Mouse (Mus musculus) midbrain, embryonic 16.5 days (tissue): ENCODE measurements around the gene Cradd. TPM values are rescaled to one million over a fixed set of nuclear protein-coding genes. Genes with fewer than 3 reads are reported as not detected.

ENCODE experiments used
- ATAC-seq: fragments of 200-750 bp; cut with Nextera tagmentation; 2 replicates; pipeline ENCODE4 v1.8.0; 2017; ENCODE audit warnings: moderate TSS enrichment
- H3K27ac ChIP-seq: fragments of 300-500 bp; sonication (generic); 2 replicates; pipeline ENCODE4 v1.5.1; 2014; ENCODE audit warnings: mild to moderate bottlenecking, low read length, mixed read lengths
- H3K27me3 ChIP-seq: fragments of 300-500 bp; sonication (generic); 2 replicates; pipeline ENCODE4 v1.6.1; 2014; ENCODE audit warnings: low read depth, low read length, mixed read lengths; ENCODE audit not compliant: control insufficient read depth, insufficient read depth
- H3K36me3 ChIP-seq: fragments of 300-500 bp; sonication (generic); 2 replicates; pipeline ENCODE4 v1.6.1; 2014; ENCODE audit warnings: mild to moderate bottlenecking, low read length, moderate library complexity, mixed read lengths; ENCODE audit not compliant: control insufficient read depth, insufficient read depth
- H3K4me1 ChIP-seq: fragments of 300-500 bp; sonication (generic); 2 replicates; pipeline ENCODE4 v1.6.1; 2014; ENCODE audit warnings: mild to moderate bottlenecking, low read length, mixed read lengths; ENCODE audit not compliant: control insufficient read depth, insufficient read depth
- H3K4me2 ChIP-seq: fragments of 300-500 bp; sonication (generic); 2 replicates; pipeline ENCODE4 v1.6.1; 2014; ENCODE audit warnings: mild to moderate bottlenecking, low read length, mixed read lengths
- H3K4me3 ChIP-seq: fragments of 300-500 bp; sonication (generic); 2 replicates; pipeline ENCODE4 v1.5.1; 2014; ENCODE audit warnings: low read depth, mild to moderate bottlenecking, low read length, moderate library complexity, mixed read lengths
- H3K9ac ChIP-seq: fragments of 300-500 bp; sonication (generic); 2 replicates; pipeline ENCODE4 v1.6.1; 2014; ENCODE audit warnings: low read depth, low read length, mixed read lengths
- H3K9me3 ChIP-seq: fragments of 300-500 bp; sonication (generic); replicated peaks from 2 replicates; pipeline ENCODE4 v1.6.1; 2014; ENCODE audit warnings: mild to moderate bottlenecking, low read length, mixed read lengths; ENCODE audit not compliant: control insufficient read depth, poor library complexity, severe bottlenecking
- WGBS: fragments of 180-500 bp; shearing (Covaris S2); extraction: QIAGEN DNeasy Blood & Tissue Kit; methylation state at CpG from one replicate; pipeline ENCODE4 v1.1.7; 2014; 5-methylcytosine and 5-hydroxymethylcytosine counted together
- polyA plus RNA-seq: library from polyadenylated mRNA; unstranded; fragments of >200 nt; fragmentation: Nextera tagmentation; extraction: Ambion mirVana; gene quantifications from 2 replicates; pipeline ENCODE4 v1.2.1, GENCODE M21; 2015

Gene Cradd
- polyA plus RNA-seq, 1 experiment from 2014 or later, result 11.1 TPM

DNA sequence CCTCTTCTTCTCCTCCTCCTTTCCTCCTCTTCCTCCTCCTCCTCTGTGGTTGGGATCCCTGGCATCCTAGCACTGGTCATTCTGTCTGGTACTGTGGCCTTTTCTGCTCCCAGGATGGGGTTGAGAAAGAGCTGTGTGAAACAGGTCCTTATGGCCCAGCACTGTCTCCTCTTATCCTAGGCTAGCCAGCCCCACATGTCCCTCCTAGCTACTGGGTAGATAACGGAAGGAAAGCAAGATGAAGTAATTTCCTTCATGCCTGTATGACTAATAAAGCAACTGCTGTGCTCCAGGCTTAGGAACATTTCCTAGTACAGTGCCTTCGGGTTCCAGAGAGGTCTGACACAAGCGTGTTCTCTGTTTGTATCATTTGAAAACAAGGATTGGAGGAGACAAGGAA lies 132.1 kb downstream of the Cradd start:
- 83% methylated on average over 3 of the region's 3 CpGs for WGBS
- H3K4me3 ChIP-seq, result no peak overlapping the region
- no peak overlapping the region for H3K9ac ChIP-seq
- H3K27me3 ChIP-seq, result no peaks in the 10 kb centered on the region
- ATAC-seq, result no peak
- H3K27ac ChIP-seq, result no peak overlapping the region
- no peaks in the 10 kb centered on the region for H3K36me3 ChIP-seq
- H3K4me2 ChIP-seq, result no peak overlapping the region
- H3K4me1 ChIP-seq, result 0 out of 2 replicates have a peak, but pooled peaks cover 5% of the 10 kb centered on the region
- no peaks in the 10 kb centered on the region for H3K9me3 ChIP-seq

GRCm38 (mm10) chr10:95191151-95191655 lies 132.7 kb downstream of the Cradd start:
- Histone ChIP-seq H3K4me1 (0 out of 2 replicates have a peak, but pooled peaks cover 5% of the 10 kb centered on the region), H3K27me3 (no peaks in the 10 kb centered on the region), H3K36me3 (no peaks in the 10 kb centered on the region), H3K4me2 (no peak overlapping the region), H3K4me3 (no peak overlapping the region), H3K27ac (no peak overlapping the region), H3K9me3 (no peaks in the 10 kb centered on the region), H3K9ac (no peak overlapping the region)
- 90% methylated on average over 9 of the region's 9 CpGs for WGBS
- no peak for ATAC-seq

- H3K4me1 ChIP-seq, result 0 out of 2 replicates have a peak, but pooled peaks cover 5% of the 10 kb centered on the region
- H3K9me3 ChIP-seq, result 0 out of 2 replicates have a peak, but pooled peaks cover 6% of the 10 kb centered on the region
- no peaks in the 10 kb centered on the region for H3K36me3 ChIP-seq
- H3K4me3 ChIP-seq, result no peak overlapping the region
- no peak overlapping the region for H3K9ac ChIP-seq
- H3K27me3 ChIP-seq, result no peaks in the 10 kb centered on the region
- H3K4me2 ChIP-seq, result no peak overlapping the region
- H3K27ac ChIP-seq, result no peak overlapping the region
- WGBS, result 76% methylated on average over 16 of the region's 16 CpGs
- ATAC-seq, result no peak
Observed at GRCm38 (mm10) chr10:95189550-95190211, 134.3 kb downstream of the Cradd start.

DNA sequence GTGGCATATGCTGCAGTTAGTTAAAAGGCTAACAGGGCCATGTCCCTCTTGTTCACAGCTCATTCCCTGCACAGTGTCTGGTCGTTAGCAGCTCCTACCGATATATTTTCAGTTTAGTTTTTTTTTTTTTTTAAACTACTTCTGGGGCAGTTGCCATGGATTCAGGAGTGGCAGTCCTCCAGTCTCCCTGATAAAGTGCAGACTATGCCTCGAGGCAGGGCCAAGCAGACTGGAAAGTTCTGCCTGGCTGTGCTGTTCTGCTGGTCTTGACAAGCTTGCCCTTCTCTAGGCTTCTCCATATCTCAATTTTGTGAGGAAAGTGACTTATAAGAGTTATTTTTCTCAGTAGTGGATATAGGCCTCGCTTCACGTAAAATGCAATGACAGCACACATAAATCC lies 139.7 kb downstream of the Cradd start:
- Histone ChIP-seq H3K36me3 (no peaks in the 10 kb centered on the region), H3K27ac (no peak overlapping the region), H3K27me3 (no peaks in the 10 kb centered on the region), H3K9ac (no peak overlapping the region), H3K4me1 (no peaks in the 10 kb centered on the region), H3K4me2 (no peak overlapping the region), H3K4me3 (no peak overlapping the region), H3K9me3 (0 out of 2 replicates have a peak, but pooled peaks cover 6% of the 10 kb centered on the region)
- ATAC-seq, result peak; percentile 17; the same call in 1 of the 2 replicates
- 77% methylated on average over 5 of the region's 5 CpGs for WGBS

DNA sequence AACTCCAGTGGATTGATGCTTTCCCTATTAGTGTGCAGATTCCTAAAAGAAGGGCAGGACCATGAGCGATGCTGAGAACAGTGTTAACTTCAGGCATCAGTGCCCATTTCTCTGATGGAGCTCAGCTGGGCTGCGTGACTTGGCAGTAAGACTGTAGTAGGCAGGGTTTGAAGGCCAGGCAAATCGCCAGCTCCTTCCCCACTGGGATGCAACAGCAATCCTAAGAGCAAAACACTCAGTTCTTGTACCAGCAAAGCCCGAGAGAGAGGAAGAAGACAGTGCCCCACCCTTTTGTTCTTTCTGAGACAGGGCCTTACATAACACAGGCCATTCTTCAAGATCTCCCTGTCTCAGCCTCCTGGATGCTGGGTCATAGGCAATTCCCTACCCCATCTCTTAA lies 140.9 kb downstream of the Cradd start:
- no peak overlapping the region for H3K4me2 ChIP-seq
- H3K9me3 ChIP-seq, result 0 out of 2 replicates have a peak, but pooled peaks cover 6% of the 10 kb centered on the region
- H3K36me3 ChIP-seq, result no peaks in the 10 kb centered on the region
- no peaks in the 10 kb centered on the region for H3K27me3 ChIP-seq
- H3K4me3 ChIP-seq, result no peak overlapping the region
- H3K9ac ChIP-seq, result no peak overlapping the region
- no peak for ATAC-seq
- no peak overlapping the region for H3K27ac ChIP-seq
- no peaks in the 10 kb centered on the region for H3K4me1 ChIP-seq
- WGBS, result 53% methylated on average over 4 of the region's 4 CpGs

DNA sequence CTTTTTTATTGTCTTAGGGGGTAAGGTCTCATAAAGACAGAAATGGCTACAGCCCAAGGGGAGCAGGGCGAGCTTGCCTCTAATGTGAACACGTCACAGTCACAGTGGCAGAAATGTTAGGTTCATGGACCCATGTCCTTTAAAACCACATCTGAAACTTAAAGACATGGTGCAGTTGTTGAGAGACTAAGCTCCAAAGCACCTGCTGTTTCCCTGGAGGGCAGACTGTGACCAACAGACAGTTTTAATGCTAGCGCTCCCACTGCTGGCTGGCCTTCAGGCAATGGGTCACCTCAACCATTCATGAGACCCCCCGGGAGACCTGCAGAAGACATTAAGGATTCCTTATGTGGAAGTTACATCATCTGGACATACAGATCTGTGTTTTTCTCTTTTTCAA lies 141.5 kb downstream of the Cradd start:
- H3K4me2 ChIP-seq, result no peak overlapping the region
- no peaks in the 10 kb centered on the region for H3K4me1 ChIP-seq
- no peak for ATAC-seq
- no peaks in the 10 kb centered on the region for H3K36me3 ChIP-seq
- H3K9me3 ChIP-seq, result 0 out of 2 replicates have a peak, but pooled peaks cover 6% of the 10 kb centered on the region
- 90% methylated on average over 4 of the region's 4 CpGs for WGBS
- no peak overlapping the region for H3K9ac ChIP-seq
- no peak overlapping the region for H3K27ac ChIP-seq
- H3K27me3 ChIP-seq, result no peaks in the 10 kb centered on the region
- H3K4me3 ChIP-seq, result no peak overlapping the region

- Histone ChIP-seq H3K9ac (no peak overlapping the region), H3K27me3 (no peaks in the 10 kb centered on the region), H3K4me3 (no peak overlapping the region), H3K36me3 (no peaks in the 10 kb centered on the region), H3K27ac (no peak overlapping the region), H3K4me2 (no peak overlapping the region), H3K9me3 (0 out of 2 replicates have a peak, but pooled peaks cover 6% of the 10 kb centered on the region), H3K4me1 (no peaks in the 10 kb centered on the region)
- WGBS, result 66% methylated on average over 10 of the region's 10 CpGs
- no peak for ATAC-seq
Observed at GRCm38 (mm10) chr10:95181553-95181952, 142.4 kb downstream of the Cradd start.

DNA sequence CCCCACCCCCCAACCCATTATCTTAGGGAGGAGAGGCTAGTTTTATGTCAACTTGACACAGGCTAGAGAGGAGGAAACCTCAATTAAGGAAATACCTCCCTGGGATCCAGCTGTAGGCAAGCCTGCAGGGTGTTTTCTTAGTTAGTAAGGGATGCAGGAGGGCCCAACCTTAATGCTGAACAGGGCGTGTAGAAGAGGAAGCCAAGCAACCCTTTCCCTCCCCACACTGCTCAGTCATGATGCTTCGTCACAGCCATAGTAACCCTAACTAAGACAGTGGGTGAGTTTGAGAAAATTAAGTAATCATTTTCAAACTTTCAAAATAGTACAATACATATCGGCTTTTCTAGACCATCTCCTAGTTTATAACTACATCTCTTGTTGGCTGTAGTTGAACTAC lies 143.0 kb downstream of the Cradd start:
- Histone ChIP-seq H3K9ac (no peak overlapping the region), H3K4me3 (no peak overlapping the region), H3K27me3 (no peaks in the 10 kb centered on the region), H3K36me3 (no peaks in the 10 kb centered on the region), H3K4me1 (no peaks in the 10 kb centered on the region), H3K27ac (no peak overlapping the region), H3K9me3 (0 out of 2 replicates have a peak, but pooled peaks cover 4% of the 10 kb centered on the region), H3K4me2 (no peak overlapping the region)
- 95% methylated on average over 3 of the region's 3 CpGs for WGBS
- no peak for ATAC-seq

DNA sequence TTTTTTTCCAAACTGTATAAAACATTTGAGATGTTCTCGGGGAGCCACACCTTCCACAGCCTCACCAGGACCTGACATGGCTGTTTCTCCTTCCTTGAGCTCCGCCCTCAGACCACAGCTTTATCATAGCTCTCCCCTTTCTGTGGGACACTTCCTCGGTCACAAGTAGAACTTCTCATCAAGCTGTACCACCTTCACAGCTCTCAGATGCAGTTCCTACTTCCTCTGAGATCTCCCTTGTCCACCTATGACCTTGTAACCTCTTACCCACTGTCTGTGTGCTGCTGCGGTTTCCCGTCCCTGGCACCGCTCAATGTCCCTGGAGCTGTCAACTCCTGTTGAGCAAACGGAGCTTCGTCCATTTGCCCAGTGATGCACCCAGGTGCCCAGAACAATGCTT lies 143.8 kb downstream of the Cradd start:
- WGBS, result 87% methylated on average over 8 of the region's 8 CpGs
- H3K4me1 ChIP-seq, result peaks cover 6% of the 10 kb centered on the region; the same call in 1 of the 2 replicates
- no peaks in the 10 kb centered on the region for H3K36me3 ChIP-seq
- no peak for ATAC-seq
- no peak overlapping the region for H3K4me3 ChIP-seq
- no peak overlapping the region for H3K27ac ChIP-seq
- no peak overlapping the region for H3K9ac ChIP-seq
- H3K4me2 ChIP-seq, result no peak overlapping the region
- H3K9me3 ChIP-seq, result no peaks in the 10 kb centered on the region
- no peaks in the 10 kb centered on the region for H3K27me3 ChIP-seq
